Mouse (Mus musculus) testis, postnatal 14 days (tissue): Measurements from ENCODE around the gene Frat2.
"Not testable (repeated sequence)": the region's sequence is repeated elsewhere in the genome, so short reads cannot be mapped to it uniquely, and the experiment has no call there.

Source experiments
- DNase-seq: peaks from one replicate; pipeline ENCODE4 v3.0.0; 2021; ENCODE audit warnings: low spot score

Frat2 gene

DNA sequence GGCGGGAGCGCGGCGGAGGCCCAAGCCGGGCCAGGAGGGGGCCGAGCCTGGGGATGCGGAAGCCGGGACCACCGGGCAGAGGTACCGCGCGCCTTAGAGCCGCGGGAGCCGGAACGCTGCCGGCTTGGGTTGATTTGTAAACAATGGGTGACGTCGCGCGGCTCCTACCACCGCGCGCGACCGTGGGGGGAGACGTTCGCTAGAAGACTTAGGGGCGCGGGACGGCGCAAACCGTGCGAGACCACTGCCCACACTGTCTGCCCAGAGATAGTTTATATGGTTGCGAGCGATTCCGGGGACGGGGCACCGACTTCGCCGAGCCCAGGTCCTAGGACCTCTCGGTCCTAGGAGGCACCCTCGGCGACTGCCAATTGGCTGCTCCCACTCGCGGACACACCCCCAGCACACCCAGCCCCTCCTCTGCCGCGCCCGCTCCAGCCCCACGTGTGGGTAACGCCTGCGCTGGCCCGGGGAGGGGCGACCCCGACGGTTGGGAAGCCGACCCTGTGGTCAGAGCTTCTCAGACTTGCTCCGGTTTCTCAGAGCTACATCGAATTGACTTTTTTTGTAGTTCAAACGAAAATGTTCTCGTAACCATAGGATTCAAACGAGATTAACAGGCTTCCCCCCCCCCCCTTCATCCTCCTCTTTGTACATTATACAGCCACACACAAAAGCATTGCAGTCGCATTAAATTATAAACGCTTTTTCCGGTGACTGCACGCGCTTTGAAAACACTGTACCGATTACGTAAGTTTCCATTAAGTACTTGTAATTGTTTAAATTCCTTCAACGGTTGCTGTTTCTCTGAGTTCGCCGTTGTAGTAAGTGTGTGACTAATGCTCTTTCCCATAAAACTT lies at the start of gene Frat2:
Gene Frat2 (minus strand): TSS at position 141 of the 860 bp plus-strand sequence.
- DNase-seq = peak; percentile 88

DNA sequence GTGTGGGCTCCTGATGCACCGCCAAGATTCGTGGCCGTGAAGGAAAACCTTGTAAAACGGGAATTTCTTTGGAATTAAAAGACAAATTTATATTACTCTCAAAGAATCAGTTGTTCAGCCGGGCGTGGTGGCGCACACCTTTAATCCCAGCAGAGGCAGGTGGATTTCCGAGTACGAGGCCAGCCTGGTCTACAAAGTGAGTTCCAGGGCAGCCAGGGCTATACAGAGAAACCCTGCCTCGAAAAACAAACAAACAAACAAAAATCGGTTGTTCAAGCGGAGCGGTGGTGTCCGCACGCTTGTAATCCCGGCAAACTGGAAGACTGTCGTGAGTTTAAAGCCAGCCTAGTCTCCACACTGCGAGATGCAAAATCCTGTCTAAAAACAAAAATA lies 48.4 kb upstream of the Frat2 start:
- no peak for DNase-seq

DNA sequence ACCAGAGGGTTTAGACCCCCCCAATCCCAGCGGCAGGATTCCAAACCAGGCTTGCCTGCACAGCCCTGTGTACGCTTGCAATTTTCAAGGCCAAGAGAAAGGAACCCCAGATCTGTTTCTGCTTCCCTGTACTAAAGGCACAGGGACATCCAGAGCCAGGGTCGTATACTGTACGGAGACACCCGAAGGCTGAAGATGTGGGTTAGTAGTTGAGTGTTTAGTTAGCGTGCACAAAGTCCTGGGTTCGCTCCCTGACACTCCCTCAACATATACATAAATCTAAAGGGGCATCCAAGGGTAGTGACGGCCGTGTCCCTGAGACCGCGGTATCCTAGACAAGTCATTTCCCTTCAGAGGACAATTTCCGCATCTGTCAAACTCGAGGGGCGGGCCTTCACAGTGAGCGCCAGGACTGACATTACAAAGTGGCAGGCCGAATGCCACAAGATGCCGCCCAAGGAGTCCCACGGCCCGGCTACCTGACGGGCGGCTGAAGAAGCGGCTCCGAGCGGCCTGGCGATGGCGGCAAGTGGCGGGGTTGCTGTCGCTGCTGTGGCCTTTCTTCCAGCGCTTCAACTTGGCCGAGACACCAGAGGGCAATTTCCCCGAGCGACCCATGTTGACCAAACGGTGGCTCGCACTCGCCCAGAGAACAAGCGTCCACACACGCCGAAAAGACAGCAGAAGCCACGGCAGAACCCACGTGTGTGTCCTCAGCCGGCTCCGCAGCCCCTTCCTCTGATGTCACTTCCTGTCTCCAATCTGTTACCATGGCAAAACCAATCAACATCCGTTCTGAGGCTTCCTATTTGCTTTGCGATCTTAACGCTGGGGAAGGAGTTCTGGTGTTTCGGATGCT lies 47.8 kb upstream of the Frat2 start, which contains the start of gene Rrp12:
Gene Rrp12 (minus strand): TSS at position 714 of the 859 bp plus-strand sequence.
- peak; percentile 88 for DNase-seq

DNA sequence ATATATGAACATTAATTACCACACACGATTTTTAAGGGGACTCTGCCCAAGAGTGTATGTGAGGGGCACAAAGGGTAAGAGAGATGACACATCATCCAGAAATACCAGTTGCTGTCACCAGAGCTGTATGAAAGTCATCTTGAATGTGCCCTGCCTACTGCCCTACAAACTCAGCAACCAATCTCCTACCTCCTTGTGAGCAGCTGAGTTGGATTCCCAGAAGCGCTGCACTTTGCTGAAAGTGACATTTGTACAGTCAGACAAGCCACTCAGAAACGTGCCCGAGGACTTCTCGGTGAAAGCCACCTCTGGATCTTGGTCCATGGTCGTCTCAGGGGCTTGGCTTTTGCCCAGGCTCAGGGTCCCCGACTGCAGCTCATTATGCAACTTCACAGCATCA lies 47.0 kb upstream of the Frat2 start:
- no peak for DNase-seq

DNA sequence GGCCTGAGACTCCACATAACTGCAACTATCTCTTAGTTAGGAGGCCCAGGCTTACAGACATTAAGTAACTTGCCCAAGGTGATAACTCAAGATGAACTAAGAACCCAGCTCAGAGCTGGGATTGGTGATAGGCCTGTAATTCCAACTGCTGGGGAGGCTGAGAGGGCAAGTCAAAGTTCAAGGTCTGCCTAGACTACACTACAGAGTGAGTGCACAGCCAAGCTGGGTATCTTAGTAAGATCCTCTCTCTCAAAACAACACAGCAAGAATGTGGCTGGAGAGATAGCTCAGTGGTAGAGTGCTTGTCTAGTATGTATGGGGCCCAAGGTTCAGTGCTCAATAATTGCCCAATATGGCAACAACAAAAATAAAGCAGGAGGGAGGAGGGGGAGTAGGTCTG lies 40.3 kb upstream of the Frat2 start:
- no peak for DNase-seq

DNA sequence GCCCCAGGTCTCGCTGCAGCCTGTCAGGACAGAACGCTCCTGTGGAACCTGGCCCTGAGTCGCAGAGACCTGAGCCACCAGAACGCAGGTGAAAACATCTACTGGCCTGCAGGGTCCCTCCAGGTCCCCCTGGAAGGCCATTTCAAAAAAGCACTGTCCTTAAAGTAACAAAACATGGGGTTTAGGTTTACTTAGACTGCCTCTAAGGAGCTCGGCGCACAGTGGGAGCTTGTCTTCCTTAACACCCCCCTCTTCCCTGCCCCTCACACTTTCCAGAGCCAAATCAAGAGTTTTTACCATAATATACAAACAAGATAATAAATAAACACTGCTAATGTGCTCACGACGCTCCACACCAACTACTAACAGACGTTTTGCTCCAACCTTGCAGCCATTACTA lies 36.0 kb upstream of the Frat2 start:
- no peak for DNase-seq

DNA sequence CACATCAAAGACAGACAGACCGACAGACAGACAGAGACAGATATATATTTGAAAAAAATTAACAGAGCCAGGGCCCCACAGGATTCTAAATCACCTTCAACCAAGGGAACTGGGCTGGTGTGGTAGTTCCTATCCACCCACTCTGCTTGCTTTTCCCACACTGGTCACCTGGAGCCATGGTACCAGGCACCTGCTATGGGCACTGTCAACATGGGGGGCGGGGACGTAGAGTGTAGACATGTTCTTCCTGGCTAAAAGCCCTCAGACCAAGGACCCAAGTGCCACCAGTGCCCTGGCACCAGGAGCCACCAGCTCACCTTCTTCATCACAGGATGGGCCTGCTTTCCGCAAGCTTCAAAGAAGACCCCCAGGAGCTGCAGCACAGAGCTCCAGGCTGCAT lies 33.9 kb upstream of the Frat2 start:
- no peak for DNase-seq

DNA sequence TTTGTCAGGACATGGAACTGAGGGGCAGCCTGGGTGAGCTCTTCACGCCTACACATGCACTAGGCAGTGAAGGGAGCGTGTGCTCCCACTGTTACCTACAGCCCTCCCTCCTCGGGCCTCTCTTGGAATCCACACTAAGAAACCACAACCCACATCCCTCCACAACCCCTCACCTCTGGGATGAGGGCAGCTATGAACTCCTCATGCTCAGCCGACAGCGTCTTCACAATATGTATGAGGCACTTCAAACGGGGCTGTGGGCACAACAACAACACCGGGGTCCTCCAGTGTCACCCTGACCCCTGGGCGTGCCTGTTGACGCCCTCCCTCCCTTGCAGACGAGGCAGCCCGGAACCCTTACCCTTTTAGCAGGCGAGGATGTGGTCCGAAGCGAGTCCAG lies 26.4 kb upstream of the Frat2 start:
- DNase-seq = no peak

DNA sequence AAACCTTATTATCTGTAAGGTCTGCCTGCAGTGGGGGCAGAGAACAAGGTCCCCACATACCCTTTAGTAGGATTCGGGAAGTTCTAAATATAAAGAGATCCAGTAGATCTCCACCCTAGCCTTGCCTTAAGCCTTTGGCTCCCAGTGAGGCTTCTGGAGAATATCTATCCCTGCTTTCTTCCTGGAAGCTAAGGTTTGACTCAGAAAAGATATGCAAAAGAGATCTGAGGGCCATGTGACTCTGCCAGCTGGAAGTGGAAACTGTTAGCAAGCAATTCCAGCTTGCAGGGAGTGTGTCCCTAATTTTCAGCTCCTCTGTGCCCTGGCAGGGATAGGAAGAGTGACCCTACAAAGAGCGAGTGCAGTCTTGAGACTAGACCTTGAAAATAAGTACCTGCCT lies 24.4 kb upstream of the Frat2 start:
- no peak for DNase-seq

DNA sequence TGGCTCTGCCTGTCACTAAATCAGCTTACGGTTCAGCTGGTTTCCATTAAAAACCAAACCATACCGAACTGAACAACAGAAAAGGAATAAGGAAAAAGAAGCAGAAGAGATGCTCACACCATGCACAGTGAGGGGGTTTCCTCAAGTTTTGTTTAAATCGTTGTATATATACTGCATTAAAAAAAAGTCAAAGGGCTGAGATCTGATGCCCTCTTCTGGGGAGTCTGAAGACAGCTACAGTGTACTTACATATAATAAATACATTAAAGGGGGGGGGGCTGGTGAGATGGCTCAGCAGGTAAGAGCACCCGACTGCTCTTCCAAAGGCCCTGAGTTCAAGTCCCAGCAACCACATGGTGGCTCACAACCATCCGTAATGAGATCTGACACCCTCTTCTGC lies 22.0 kb upstream of the Frat2 start:
- not testable (repeated sequence) for DNase-seq

DNA sequence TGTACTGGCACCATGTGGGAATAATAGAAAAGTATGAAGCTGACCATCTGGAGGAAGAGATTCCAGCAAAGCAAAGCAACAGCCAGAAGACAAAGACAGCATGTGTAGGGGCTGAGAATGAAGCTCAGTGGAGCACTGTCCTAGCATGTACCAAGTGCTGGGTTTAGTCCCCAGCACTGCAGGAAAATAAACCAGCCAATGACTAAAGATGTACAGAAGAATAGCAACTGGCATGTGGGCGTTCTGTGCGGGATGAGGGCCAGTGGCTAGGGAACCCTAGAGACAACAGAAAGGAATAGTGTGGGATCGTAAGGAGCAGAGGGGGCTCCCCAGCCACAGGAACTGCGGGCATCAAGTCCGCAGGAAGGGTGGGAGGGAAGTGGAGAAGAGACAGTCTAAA lies 21.4 kb upstream of the Frat2 start:
- no peak for DNase-seq

DNA sequence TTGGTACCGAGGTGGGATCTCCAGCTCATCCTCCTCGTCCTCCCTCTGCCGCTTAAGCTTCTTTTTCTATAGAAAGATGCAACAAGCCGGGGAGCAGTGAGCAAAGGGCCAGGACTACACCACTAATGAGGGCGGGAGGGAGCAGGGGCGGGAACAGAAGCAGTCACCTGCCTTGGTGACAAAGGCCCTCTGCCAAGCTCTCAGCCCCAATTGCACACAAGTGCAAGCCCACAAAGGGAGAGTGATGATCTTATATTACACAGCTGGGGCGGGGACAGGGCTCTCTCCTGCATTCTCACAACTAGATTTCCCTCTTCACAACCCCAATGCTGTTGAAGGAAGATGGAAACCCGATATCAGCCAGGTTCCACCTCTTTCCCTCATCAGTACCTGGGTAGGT lies 18.8 kb upstream of the Frat2 start:
- DNase-seq = no peak

DNA sequence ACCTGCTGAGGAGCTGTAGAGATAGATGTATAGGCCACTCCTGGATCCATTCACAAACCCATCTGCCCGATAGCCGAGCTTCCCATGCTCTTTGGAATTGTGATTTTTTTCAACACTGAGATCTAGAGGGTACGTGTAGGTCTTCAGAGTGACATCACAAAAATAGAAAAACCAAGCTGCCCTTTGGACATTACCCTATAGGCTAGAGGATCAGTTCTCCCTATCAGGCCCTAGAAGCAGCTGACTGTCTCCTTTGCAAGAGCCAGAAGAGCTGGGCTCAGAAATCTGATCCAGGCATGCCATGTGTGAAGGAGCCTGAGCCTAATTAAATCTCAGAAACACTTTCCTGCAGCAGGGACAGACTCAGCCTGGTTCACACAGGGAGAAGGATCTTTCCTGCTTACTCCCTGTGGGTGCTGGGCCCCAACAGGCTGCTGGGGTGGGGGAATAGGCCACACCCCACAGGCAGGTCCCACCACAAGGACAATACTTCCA lies 9.9 kb upstream of the Frat2 start:
- no peak for DNase-seq

DNA sequence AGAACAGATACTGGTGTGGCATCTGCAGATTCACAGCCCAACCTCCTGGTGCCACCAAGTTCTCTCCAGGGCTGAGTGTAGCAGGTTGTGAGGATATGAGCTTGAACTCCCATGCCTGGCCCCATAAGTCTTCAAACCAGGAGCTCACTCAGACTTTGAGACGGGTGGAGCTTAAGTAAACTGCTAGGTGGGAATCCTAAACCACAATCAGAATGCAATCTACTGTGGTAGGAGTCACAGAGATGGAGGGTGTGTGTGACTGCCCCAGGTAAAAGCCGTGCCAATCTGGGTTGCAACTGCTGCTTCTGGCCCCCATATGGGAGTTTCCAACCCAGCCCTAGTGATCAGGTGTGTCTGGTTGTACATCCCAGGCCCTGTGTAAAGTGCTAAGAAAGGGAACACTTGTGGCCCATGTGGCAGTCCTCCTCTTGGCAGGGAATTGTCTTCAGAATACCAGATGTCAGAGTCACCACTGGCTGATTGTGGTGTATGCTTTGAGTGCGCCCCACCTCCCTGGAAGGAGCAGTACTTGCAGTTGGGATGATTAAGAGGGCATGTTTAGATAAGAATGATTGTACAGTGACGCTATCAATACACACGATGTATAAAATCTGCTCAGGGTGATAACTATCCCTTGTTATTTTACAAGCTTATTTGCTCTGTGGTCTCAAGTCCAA lies 9.3 kb upstream of the Frat2 start:
- DNase-seq = no peak

DNA sequence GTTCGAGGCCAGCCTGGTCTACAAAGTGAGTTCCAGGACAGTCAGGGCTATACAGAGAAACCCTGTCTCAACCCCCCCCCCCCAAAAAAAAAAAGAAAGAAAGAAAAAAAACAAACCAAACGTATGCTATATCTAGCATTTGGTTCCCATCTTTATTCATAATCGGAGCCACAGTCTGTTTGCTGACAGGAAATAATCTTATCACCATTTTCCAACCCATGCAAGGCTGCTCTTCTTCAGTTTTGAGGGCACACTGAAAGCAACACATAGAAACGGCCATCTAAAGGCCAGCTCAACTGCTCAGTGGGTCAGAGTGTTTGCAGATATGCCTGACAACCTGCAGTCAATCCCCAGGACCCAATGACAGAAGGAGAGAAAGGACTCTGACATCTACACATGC lies 4.5 kb upstream of the Frat2 start:
- DNase-seq = no peak

DNA sequence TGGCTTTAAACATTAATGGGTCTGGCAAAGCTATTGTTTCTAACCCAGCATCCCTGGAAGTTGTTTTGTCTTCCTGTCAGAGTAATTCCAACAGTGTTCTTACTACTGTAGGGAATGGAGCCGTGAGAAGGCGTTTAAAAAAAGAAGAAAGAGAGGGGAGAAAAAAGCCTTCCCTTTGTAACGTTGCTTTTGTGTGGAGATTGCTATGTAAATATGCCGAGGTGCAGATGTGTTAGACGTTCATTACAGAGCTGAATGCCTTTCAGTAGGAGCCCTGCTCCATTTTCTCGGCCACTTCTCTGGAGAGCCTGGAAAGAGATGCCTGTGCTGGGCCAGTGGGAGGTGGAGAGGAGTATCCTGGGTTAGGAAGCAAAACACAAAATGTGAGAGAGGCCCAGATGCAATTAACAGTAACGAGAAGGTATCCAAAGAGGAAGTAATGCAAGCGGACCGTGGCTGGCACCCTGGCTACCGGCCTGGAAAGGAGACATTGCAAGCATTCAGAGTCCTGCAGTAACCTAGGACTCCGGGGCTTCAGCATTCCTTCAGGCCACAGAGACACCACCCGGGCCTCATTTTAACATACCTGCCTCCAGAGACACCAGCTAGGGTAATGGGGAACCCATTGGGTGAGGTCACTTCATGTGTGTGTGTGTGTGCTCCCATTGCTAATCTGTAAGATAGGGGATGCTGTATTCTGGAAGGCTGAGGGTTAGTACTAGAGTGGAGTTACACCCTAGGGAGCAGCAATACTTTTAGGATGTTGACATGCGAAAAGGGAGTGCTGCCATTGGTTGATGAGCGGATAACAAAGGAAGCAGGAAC lies 3.0 kb upstream of the Frat2 start:
- DNase-seq = no peak

DNA sequence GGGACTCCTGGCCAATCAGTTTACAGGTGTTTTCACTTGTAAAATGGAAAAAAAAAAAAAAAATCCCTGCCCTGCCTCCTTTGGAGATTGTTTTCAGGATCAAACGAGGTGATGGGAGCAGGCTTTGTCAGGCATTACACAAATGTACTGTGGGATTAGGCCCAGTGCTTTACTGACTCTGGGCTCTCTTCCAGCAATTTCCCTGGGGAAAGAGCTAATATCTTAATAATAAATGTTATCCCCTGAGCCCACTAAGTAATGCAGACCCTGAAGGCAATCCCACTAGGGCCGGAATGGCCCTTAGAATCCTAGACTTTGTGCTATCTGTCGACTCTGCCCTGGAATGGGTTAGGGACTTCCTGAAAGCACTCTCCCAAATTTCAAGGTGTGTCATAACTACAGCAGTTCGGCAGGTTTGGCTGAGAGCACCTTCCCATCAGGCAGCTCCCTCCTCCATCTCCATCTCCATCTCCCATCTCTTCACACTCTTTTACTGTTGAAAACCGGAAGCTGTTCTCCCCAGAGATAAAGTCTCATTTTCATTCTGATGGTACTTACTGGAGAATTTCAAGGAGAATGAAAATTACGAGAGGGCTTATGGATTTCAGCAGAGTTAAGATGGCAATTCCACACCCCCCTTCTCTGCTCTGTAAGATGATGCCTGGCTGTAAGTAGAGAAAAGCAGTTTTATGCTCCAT lies 2.2 kb upstream of the Frat2 start:
- no peak for DNase-seq

DNA sequence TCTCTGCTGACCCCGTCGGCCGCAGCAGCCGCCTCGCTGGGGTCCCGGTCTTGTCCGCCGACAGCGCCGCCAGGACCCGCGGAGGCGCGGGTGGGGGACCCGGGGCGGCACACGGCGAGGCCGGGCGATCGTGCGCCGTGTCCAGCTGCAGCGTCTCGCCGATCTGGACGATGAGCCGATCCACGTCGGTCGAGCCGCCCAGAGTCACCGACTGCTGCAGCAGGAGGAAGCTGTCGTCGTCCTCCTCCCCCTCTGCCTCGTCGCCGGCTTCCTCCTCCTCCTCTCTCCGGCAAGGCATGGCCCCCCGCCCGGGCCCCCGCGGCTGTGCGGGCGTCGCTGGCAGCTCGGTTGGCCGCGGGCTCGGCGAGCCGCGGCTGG lies 329 bp downstream of the Frat2 start:
- peak; percentile 45 for DNase-seq

DNA sequence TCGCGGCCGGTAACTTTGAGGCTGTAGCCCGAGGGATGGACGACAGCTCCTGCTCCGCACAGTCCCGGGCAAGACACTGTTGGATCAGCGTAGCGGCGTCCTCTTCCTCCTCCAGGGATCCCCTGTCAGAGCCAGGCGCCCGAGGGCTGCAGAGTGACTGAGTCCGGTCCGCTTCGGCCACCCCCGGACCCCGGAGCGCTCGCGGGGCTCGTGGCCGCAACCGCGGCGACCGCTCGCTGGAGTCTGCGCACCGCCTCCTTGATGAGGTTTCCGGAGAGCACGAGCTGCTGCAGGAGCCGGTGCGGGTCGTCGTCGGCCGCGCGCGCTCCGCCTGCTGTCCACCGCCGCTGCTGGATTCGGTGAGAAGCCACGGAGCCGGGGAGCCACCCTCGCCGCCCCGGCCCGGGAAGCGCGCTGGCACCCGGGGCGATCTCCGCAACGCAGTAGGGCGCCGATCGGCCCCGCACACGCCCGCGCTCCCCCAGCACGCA lies 796 bp downstream of the Frat2 start:
- peak; percentile 38 for DNase-seq

DNA sequence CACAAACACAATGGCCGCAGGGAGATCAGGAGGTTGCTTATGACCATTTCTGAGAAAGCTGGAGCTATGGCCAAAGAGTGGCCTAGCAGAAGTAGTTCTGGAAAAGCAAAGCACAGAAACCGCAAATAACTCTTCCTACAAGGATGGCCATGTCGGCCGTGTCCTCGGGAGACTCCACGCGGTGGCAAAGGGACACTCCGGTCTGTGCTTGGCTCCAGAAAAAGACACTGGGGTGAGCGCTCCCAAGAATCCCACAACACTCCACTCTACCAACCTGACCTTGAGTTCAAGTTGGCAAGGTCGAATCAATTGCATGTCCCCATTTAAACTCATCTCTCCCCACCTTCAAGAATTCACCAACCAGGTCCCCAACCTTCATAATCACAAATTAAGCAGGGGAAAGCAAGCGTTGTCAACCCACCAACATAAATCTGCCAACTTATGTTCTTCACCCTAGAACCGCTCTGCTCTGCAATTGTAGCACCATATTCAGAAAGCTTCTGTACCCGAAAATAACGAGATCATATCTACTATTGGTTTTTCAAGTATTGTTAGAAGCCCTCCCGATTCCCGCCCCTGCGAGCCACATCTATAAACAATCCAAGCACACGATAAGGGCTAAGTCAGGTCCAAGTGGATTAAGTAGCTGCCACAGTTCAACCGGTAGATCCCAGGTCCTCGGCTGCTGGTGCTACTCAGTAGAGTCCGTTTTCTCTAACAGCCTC lies 1.4 kb downstream of the Frat2 start:
- no peak for DNase-seq
